ENCODE assay signal across 9 mouse cellular contexts in the genomic region with DNA sequence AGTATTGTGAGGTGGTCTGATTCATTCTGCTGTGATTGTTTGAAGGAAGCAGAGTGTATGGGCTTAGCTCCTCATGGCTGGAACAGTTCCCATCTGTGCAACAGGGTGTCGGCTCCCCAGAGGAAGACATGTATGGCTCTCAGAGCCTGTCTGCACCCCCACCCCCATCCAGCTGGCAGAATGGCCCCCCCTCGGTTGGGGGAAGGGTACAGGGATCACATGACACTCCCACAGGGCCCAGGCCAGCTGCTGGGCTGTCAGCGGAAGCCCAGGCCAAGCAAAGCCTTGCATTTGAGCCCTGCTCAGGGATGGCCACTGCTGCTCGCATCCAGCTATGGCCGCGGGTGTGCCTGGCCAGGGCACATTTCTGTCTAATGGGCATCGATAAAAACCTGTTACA. TPM values are rescaled to one million over a fixed set of nuclear protein-coding genes. Genes with fewer than 3 reads are reported as not detected.
DNase-seq lines count a peak whose midpoint lies in the region; ATAC-seq lines count a peak whose summit lies in the region.
"Had no signal": no experiment of that assay in that cellular context is flagged by ENCODE, and none has a peak within 500 bp of the region (broad histone marks: within the 10 kb centered on the region; RNA-seq: fewer than 3 reads in every experiment).

No protein-coding gene starts in this region.

- no peak overlapping the region for H3K4me2 ChIP-seq in forebrain, embryonic 16.5 days (ENCODE audit: low read length)
- H3K4me2 ChIP-seq in midbrain, embryonic 11.5 days, result peak overlapping the region; percentile 6; the same call in 1 of the 2 replicates

- H3K9me3 ChIP-seq in forebrain, embryonic 16.5 days (ENCODE audit: control insufficient read depth, low read length), result no peaks in the 10 kb centered on the region
- H3K9me3 ChIP-seq in midbrain, embryonic 11.5 days (ENCODE audit: control insufficient read depth, low read length), result no peaks in the 10 kb centered on the region

- 37% methylated on average over 7 of the region's 7 CpGs for WGBS in forebrain, embryonic 16.5 days
- WGBS in midbrain, embryonic 11.5 days, result 50% methylated on average over 7 of the region's 7 CpGs

- peak overlapping the region; percentile 30; the same call in 1 of the 2 replicates for H3K9ac ChIP-seq in forebrain, embryonic 16.5 days (replicated peaks; ENCODE audit: low read depth, low read length)
- H3K9ac ChIP-seq in midbrain, embryonic 11.5 days (ENCODE audit: low read length), result peak overlapping the region; percentile 27

- H3K27me3 ChIP-seq in forebrain, embryonic 16.5 days (replicated peaks; ENCODE audit: control insufficient read depth, insufficient read depth, low read length), result no peaks in the 10 kb centered on the region
- no peaks in the 10 kb centered on the region for H3K27me3 ChIP-seq in midbrain, embryonic 11.5 days (ENCODE audit: control insufficient read depth, insufficient read depth, low read length)

- intact Hi-C loops in heart, postnatal 14 days (cut with DNase I), result no loop called here

- H3K4me1 ChIP-seq in brown adipose tissue, adult 24 weeks (ENCODE audit: control insufficient read depth, insufficient read depth, insufficient read length, low read length), result peaks cover 55% of the 10 kb centered on the region
- H3K4me1 ChIP-seq in forebrain, embryonic 16.5 days (replicated peaks; ENCODE audit: control insufficient read depth, insufficient read depth, low read length), result peaks cover 65% of the 10 kb centered on the region
- peaks cover 45% of the 10 kb centered on the region for H3K4me1 ChIP-seq in midbrain, embryonic 11.5 days (ENCODE audit: control insufficient read depth, insufficient read depth, low read length)

- no peak overlapping the region for H3K4me3 ChIP-seq in brown adipose tissue, adult 24 weeks (ENCODE audit: insufficient read depth, low read depth, low read length)
- H3K4me3 ChIP-seq in forebrain, embryonic 16.5 days (replicated peaks; ENCODE audit: low read length), result no peak overlapping the region
- H3K4me3 ChIP-seq in midbrain, embryonic 11.5 days (ENCODE audit: low read depth, low read length), result no peak overlapping the region
- H3K4me3 ChIP-seq: erythroblast, embryonic 14.5 days had no signal

- ATAC-seq in forebrain, embryonic 16.5 days, result peak; percentile 48
- ATAC-seq in midbrain, embryonic 11.5 days (ENCODE audit: low FRiP score), result peak; percentile 71

- DNase-seq in adrenal gland, postnatal 14 days, result peak; percentile 73
- DNase-seq in adrenal gland, adult 8-10 months, result no peak
- DNase-seq in heart, postnatal 14 days, result peak; percentile 69 to 80
- DNase-seq in layer of hippocampus, postnatal 14 days (ENCODE audit: low spot score in 2 of 2), result peak; percentile 66 to 68
- no peak for DNase-seq in midbrain, embryonic 11.5 days (ENCODE audit: low spot score, missing footprints)
- peak; percentile 72 for DNase-seq in spleen, postnatal 36 days (ENCODE audit: low spot score in 2 of 2)

- H3K27ac ChIP-seq in brown adipose tissue, adult 24 weeks (replicated peaks; ENCODE audit: low read depth, low read length), result peak overlapping the region; percentile 65
- H3K27ac ChIP-seq in forebrain, embryonic 16.5 days (ENCODE audit: low read length), result peak overlapping the region; percentile 72
- H3K27ac ChIP-seq in midbrain, embryonic 11.5 days (ENCODE audit: low read depth, low read length), result peak overlapping the region; percentile 58

- H3K36me3 ChIP-seq in forebrain, embryonic 16.5 days (ENCODE audit: control insufficient read depth, insufficient read depth), result peaks cover 9% of the 10 kb centered on the region
- peaks cover 9% of the 10 kb centered on the region for H3K36me3 ChIP-seq in midbrain, embryonic 11.5 days (ENCODE audit: control insufficient read depth, insufficient read depth, low read length)

RNA-seq across cellular contexts. Expression of gene Cel, which starts 24.0 kb away (rescaled TPM):
- total RNA-seq in adrenal gland, postnatal 14 days (2021), result 0.15 TPM in 1 of 2 replicates, not detected in the other
- total RNA-seq in adrenal gland, adult 8-10 months (2022), result not detected
- polyA plus RNA-seq in brown adipose tissue, adult 24 weeks (2012; ENCODE audit: insufficient read depth, insufficient read length, missing spikeins), result not detected in 2 replicates
- polyA plus RNA-seq in forebrain, embryonic 16.5 days (2015; fragmentation: Nextera tagmentation; extraction: Ambion mirVana), result not detected in 2 replicates
- not detected for total RNA-seq in heart, postnatal 14 days (2021)
- not detected for total RNA-seq in layer of hippocampus, postnatal 14 days (2021)
- polyA plus RNA-seq in midbrain, embryonic 11.5 days (2014; fragmentation: Nextera tagmentation; extraction: Ambion mirVana), result 0.07 TPM in 1 of 2 replicates, not detected in the other
- polyA plus RNA-seq: erythroblast, embryonic 14.5 days had no signal

RNA-seq across cellular contexts. Expression of gene Ralgds, which starts 26.3 kb away (rescaled TPM):
- total RNA-seq in adrenal gland, postnatal 14 days (2021), result 27.0 and 35.9 TPM in 2 replicates
- total RNA-seq in adrenal gland, adult 8-10 months (2022), result 10 to 100 TPM; 33.3 to 51.0 (median 38.6) TPM
- polyA plus RNA-seq in brown adipose tissue, adult 24 weeks (2012; ENCODE audit: insufficient read depth, insufficient read length, missing spikeins), result 5.7 and 6.1 TPM in 2 replicates
- 83.5 and 83.7 TPM in 2 replicates for polyA plus RNA-seq in forebrain, embryonic 16.5 days (2015; fragmentation: Nextera tagmentation; extraction: Ambion mirVana)
- 10 to 100 TPM; 14.5 to 18.2 TPM for total RNA-seq in heart, postnatal 14 days (2021)
- 100 to 1,000 TPM; 150 to 155 TPM for total RNA-seq in layer of hippocampus, postnatal 14 days (2021)
- polyA plus RNA-seq in midbrain, embryonic 11.5 days (2014; fragmentation: Nextera tagmentation; extraction: Ambion mirVana), result 45.8 and 48.8 TPM in 2 replicates

RNA-seq across cellular contexts. Expression of gene Gm10134, which starts 33.3 kb away (rescaled TPM):
- total RNA-seq in adrenal gland, postnatal 14 days (2021), result 1.1 and 3.2 TPM in 2 replicates
- total RNA-seq in adrenal gland, adult 8-10 months (2022), result 1 to 10 TPM; 3.0 to 5.1 (median 4.7) TPM
- not detected in 2 replicates for polyA plus RNA-seq in brown adipose tissue, adult 24 weeks (2012; ENCODE audit: insufficient read depth, insufficient read length, missing spikeins)
- polyA plus RNA-seq in forebrain, embryonic 16.5 days (2015; fragmentation: Nextera tagmentation; extraction: Ambion mirVana), result 1.8 and 2.4 TPM in 2 replicates
- 1 to 10 TPM; 1.2 to 1.4 TPM for total RNA-seq in heart, postnatal 14 days (2021)
- not detected for total RNA-seq in layer of hippocampus, postnatal 14 days (2021)
- polyA plus RNA-seq in midbrain, embryonic 11.5 days (2014; fragmentation: Nextera tagmentation; extraction: Ambion mirVana), result not detected in 2 replicates
- polyA plus RNA-seq: erythroblast, embryonic 14.5 days had no signal

RNA-seq across cellular contexts. Expression of gene Gbgt1, which starts 42.5 kb away (rescaled TPM):
- 3.3 and 5.1 TPM in 2 replicates for total RNA-seq in adrenal gland, postnatal 14 days (2021)
- 10 to 100 TPM in 1 of 4 experiments, 1 to 10 TPM in 3; 4.8 to 12.6 (median 6.7) TPM for total RNA-seq in adrenal gland, adult 8-10 months (2022)
- not detected in 2 replicates for polyA plus RNA-seq in brown adipose tissue, adult 24 weeks (2012; ENCODE audit: insufficient read depth, insufficient read length, missing spikeins)
- 0.51 and 1.2 TPM in 2 replicates for polyA plus RNA-seq in forebrain, embryonic 16.5 days (2015; fragmentation: Nextera tagmentation; extraction: Ambion mirVana)
- total RNA-seq in heart, postnatal 14 days (2021), result 1 to 10 TPM; 2.6 to 3.7 TPM
- total RNA-seq in layer of hippocampus, postnatal 14 days (2021), result 1 to 10 TPM; 1.4 to 2.1 TPM
- polyA plus RNA-seq in midbrain, embryonic 11.5 days (2014; fragmentation: Nextera tagmentation; extraction: Ambion mirVana), result 0.10 and 0.25 TPM in 2 replicates
- polyA plus RNA-seq: erythroblast, embryonic 14.5 days had no signal

RNA-seq across cellular contexts. Expression of gene Gtf3c5, which starts 44.3 kb away (rescaled TPM):
- 18.7 and 18.9 TPM in 2 replicates for total RNA-seq in adrenal gland, postnatal 14 days (2021)
- total RNA-seq in adrenal gland, adult 8-10 months (2022), result 10 to 100 TPM; 21.4 to 26.3 (median 23.4) TPM
- 5.2 and 6.9 TPM in 2 replicates for polyA plus RNA-seq in brown adipose tissue, adult 24 weeks (2012; ENCODE audit: insufficient read depth, insufficient read length, missing spikeins)
- 40.5 and 43.3 TPM in 2 replicates for polyA plus RNA-seq in forebrain, embryonic 16.5 days (2015; fragmentation: Nextera tagmentation; extraction: Ambion mirVana)
- 10 to 100 TPM in 1 of 2 experiments, 1 to 10 TPM in 1; 9.8 to 10.9 TPM for total RNA-seq in heart, postnatal 14 days (2021)
- total RNA-seq in layer of hippocampus, postnatal 14 days (2021), result 10 to 100 TPM; 17.0 to 18.1 TPM
- 38.8 and 40.5 TPM in 2 replicates for polyA plus RNA-seq in midbrain, embryonic 11.5 days (2014; fragmentation: Nextera tagmentation; extraction: Ambion mirVana)

Comparison
In these comparisons a context has a peak if more than half of its experiments do, and no peak if none do; other contexts are left out.
1. DNase-seq: peak in adrenal gland, postnatal 14 days (single experiment), heart, postnatal 14 days (2 of 2), layer of hippocampus, postnatal 14 days (2 of 2) and spleen, postnatal 36 days (2 of 2); none in adrenal gland, adult 8-10 months (single experiment) and midbrain, embryonic 11.5 days (single experiment).
2. Peak in every context shown above with its lines, with median percentiles within 50 percentile points of each other: H3K27ac ChIP-seq.